Mouse (Mus musculus) heart, embryonic 16.5 days (tissue): ENCODE results near the gene Tenm3. TPM values are rescaled to one million over a fixed set of nuclear protein-coding genes. Genes with fewer than 3 reads are reported as not detected.

Experiments used
- ATAC-seq: fragments of 200-750 bp; cut with Nextera tagmentation; replicated peaks from 2 replicates; pipeline ENCODE4 v1.8.0; 2017; ENCODE audit warnings: moderate number of reproducible peaks; ENCODE audit not compliant: insufficient read depth, low FRiP score; ENCODE audit errors: extremely low read depth
- H3K27ac ChIP-seq: fragments of 300-500 bp; sonication (generic); 2 replicates; pipeline ENCODE4 v1.5.1; 2014; ENCODE audit warnings: mild to moderate bottlenecking, low read length, control low read depth, moderate library complexity
- H3K27me3 ChIP-seq: fragments of 300-500 bp; sonication (generic); 2 replicates; pipeline ENCODE4 v1.6.1; 2014; ENCODE audit warnings: low read length, mixed read lengths; ENCODE audit not compliant: control insufficient read depth, insufficient read depth
- H3K36me3 ChIP-seq: fragments of 300-500 bp; sonication (generic); 2 replicates; pipeline ENCODE4 v1.6.1; 2014; ENCODE audit not compliant: control insufficient read depth, insufficient read depth
- H3K4me1 ChIP-seq: fragments of 300-500 bp; sonication (generic); 2 replicates; pipeline ENCODE4 v1.6.1; 2014; ENCODE audit warnings: low read length, mixed read lengths; ENCODE audit not compliant: control insufficient read depth, insufficient read depth
- H3K4me2 ChIP-seq: fragments of 300-500 bp; sonication (generic); 2 replicates; pipeline ENCODE4 v1.6.1; 2014; ENCODE audit warnings: low read depth, mild to moderate bottlenecking, control low read depth, low read length
- H3K4me3 ChIP-seq: fragments of 300-500 bp; sonication (generic); 2 replicates; pipeline ENCODE4 v1.5.1; 2014; ENCODE audit warnings: mild to moderate bottlenecking, control low read depth, low read length
- H3K9ac ChIP-seq: fragments of 300-500 bp; sonication (generic); 2 replicates; pipeline ENCODE4 v1.6.1; 2014; ENCODE audit warnings: low read length, control low read depth
- H3K9me3 ChIP-seq: fragments of 300-500 bp; sonication (generic); replicated peaks from 2 replicates; pipeline ENCODE4 v1.6.1; 2016; ENCODE audit warnings: low read length; ENCODE audit not compliant: control insufficient read depth
- WGBS: fragments of 180-500 bp; shearing (Covaris S2); extraction: QIAGEN DNeasy Blood & Tissue Kit; methylation state at CpG from one replicate; pipeline ENCODE4 v1.1.7; 2014; 5-methylcytosine and 5-hydroxymethylcytosine counted together
- polyA plus RNA-seq: library from polyadenylated mRNA; unstranded; fragments of >200 nt; fragmentation: Nextera tagmentation; extraction: Ambion mirVana; gene quantifications from 2 replicates; pipeline ENCODE4 v1.2.1, GENCODE M21; 2015

Tenm3 gene
- polyA plus RNA-seq, 1 experiment from 2014 or later: 4.5 TPM

DNA sequence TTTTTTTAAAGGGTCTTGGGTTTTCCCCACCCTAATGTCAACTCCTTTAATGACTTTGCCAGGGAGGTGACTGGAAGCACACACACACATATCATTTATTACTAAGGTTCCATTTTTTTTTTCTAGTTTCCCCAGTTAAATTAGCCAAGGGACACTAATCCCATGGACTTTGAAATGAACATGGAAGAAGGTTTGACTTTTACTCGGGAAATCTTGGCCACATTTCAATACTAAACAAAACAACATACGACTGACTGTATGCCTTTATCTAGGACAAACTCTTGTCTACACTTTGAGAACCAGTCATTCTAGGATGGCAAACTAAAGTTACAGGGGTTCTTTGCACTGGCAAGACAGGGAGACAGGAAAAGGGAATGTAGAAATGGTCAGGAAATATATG lies 170.3 kb downstream of the Tenm3 start:
- WGBS: 75% methylated on average over 2 of the region's 2 CpGs
- Histone ChIP-seq H3K4me1 (no peaks in the 10 kb centered on the region; the same call in 1 of the 2 replicates), H3K4me2 (no peak overlapping the region), H3K9me3 (no peaks in the 10 kb centered on the region), H3K27ac (no peak overlapping the region), H3K9ac (no peak overlapping the region), H3K36me3 (no peaks in the 10 kb centered on the region), H3K4me3 (no peak overlapping the region), H3K27me3 (no peaks in the 10 kb centered on the region)
- ATAC-seq: no peak

DNA sequence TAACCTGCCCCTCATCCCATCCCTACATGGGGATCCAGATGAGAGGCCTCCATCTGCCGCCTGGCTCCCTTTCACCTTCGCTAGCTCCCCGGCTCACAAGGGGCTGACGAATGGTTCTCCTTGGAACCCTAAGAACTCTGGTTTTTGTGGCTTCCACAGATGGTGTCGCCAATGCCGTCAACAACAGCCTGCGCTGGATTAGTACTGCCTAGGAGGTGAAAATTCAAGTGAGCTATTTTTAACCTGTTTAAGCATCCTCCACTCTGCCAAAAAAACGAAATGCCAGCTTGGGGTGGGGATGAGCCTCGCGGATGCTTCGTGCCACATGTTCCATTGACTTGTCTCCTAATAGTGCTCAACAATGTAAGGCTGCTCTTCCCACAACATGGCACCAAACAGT lies 171.3 kb downstream of the Tenm3 start:
- H3K4me1 ChIP-seq: no peaks in the 10 kb centered on the region; the same call in 1 of the 2 replicates
- H3K27ac ChIP-seq: no peak overlapping the region
- WGBS: 79% methylated on average over 11 of the region's 11 CpGs
- ATAC-seq: no peak
- no peaks in the 10 kb centered on the region for H3K36me3 ChIP-seq
- H3K27me3 ChIP-seq: no peaks in the 10 kb centered on the region
- no peak overlapping the region for H3K4me3 ChIP-seq
- H3K4me2 ChIP-seq: no peak overlapping the region
- H3K9me3 ChIP-seq: no peaks in the 10 kb centered on the region
- H3K9ac ChIP-seq: no peak overlapping the region

DNA sequence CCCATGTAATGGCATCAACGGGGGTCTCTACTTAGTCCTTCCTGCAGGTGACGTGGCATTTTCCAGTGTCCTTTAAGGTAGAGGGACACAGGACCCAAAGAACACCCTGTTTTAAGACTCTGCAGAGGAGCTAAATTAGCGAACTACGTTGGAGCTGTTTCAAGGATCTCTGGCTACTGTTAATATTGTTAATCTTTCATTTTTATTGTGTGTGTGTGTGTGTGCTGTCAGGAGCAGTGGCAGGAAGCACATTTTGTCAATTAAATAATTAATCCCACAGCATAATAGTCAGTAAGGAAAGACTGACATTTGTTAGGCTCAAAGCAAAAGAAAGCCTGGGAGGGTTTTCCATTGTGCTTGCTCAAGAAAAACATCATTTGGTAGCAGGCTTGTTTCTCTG lies 172.4 kb downstream of the Tenm3 start:
- no peak overlapping the region for H3K9ac ChIP-seq
- no peak overlapping the region for H3K27ac ChIP-seq
- no peaks in the 10 kb centered on the region for H3K27me3 ChIP-seq
- ATAC-seq: no peak
- no peaks in the 10 kb centered on the region; the same call in 1 of the 2 replicates for H3K4me1 ChIP-seq
- no peaks in the 10 kb centered on the region for H3K9me3 ChIP-seq
- 65% methylated on average over 4 of the region's 4 CpGs for WGBS
- no peak overlapping the region for H3K4me2 ChIP-seq
- H3K4me3 ChIP-seq: no peak overlapping the region
- H3K36me3 ChIP-seq: no peaks in the 10 kb centered on the region

DNA sequence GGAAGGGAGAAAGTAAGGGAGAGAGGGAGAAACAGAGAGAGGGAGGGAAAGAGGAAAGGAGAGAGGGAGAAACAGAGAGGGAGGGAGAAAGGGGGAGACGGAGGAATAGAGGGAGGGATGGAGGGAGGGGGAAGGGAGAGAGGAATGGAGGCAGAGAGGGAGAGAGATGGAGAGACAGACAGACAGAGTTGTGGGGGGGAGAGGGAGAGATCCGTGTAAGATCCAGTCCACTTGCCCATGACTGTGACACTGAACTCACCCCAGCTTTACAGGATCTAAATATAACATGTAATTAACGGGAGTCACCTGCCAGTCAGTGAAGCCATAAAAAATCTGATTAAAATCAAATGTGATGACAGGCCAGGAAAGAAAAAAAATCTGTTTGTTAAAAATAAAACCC lies 172.9 kb downstream of the Tenm3 start:
- Histone ChIP-seq H3K36me3 (no peaks in the 10 kb centered on the region), H3K4me2 (no peak overlapping the region), H3K4me3 (no peak overlapping the region), H3K9me3 (no peaks in the 10 kb centered on the region), H3K27ac (no peak overlapping the region), H3K4me1 (no peaks in the 10 kb centered on the region; the same call in 1 of the 2 replicates), H3K27me3 (no peaks in the 10 kb centered on the region), H3K9ac (no peak overlapping the region)
- no peak for ATAC-seq
- 31% methylated on average over 3 of the region's 3 CpGs for WGBS

DNA sequence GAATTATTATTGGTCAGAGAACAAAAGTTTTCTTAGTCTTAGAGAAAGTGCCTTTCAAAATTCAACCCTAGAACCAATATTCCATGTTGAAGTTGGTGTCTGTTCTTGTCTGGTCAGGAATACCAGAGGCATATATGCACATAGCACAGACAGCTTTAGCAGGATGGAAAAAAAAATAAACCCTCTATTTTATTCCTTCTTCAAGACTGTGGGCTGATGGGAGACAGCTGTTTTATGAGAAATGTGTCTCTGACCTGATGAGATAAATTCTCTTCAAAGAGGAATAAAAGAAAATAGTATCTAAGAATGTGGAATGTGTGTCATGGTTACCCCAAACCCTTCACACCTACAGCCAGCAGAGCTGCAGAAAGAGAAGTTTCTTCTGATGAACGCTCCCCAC lies 173.4 kb downstream of the Tenm3 start:
- WGBS: 48% methylated on average over 1 of the region's 1 CpGs
- Histone ChIP-seq H3K36me3 (no peaks in the 10 kb centered on the region), H3K4me3 (no peak overlapping the region), H3K4me1 (no peaks in the 10 kb centered on the region; the same call in 1 of the 2 replicates), H3K9me3 (no peaks in the 10 kb centered on the region), H3K27me3 (no peaks in the 10 kb centered on the region), H3K9ac (no peak overlapping the region), H3K27ac (no peak overlapping the region), H3K4me2 (no peak overlapping the region)
- ATAC-seq: no peak

DNA sequence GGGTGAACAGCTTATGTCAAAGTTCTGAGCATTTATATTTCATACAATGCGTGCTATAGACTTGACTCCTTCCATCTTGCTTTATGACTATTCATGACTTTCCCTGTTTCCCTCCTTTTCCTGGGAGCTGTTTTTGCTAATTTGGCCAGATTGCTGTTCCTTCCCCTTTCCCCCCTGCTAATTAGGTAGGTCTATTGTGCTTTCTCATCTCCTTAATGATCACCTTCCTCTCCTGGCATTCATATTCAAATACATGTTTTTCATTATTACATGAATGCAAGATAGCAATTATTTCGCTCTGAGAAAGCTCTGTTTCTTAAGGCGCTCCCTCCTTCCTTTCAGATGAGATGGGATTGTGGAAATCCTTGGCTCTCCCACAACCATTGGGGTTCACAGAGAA lies 178.6 kb downstream of the Tenm3 start:
- Histone ChIP-seq H3K4me3 (no peak overlapping the region), H3K27me3 (no peaks in the 10 kb centered on the region), H3K4me2 (no peak overlapping the region), H3K9ac (no peak overlapping the region), H3K36me3 (no peaks in the 10 kb centered on the region), H3K4me1 (no peaks in the 10 kb centered on the region), H3K27ac (no peak overlapping the region), H3K9me3 (no peaks in the 10 kb centered on the region)
- 96% methylated on average over 3 of the region's 3 CpGs for WGBS
- no peak for ATAC-seq

DNA sequence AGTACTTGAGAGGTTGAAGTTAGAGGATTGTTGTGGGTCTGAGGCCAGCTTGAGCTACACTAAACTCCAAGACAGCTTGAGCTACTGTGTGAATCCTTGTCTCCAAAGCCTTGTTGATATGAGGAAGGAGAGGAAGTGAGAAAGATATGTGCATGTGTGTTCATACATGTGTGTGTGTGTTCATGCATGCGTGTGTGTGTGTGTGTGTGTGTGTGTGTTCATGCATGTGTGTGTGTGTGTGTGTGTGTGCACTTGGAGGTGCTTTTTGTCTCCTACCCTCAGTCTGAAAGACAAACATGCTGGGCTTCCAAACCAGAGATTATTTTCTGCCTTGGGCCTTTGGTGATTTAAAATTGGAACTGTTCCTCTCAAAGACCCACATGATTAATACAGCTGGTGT lies 184.5 kb downstream of the Tenm3 start:
- Histone ChIP-seq H3K27ac (no peak overlapping the region), H3K4me3 (no peak overlapping the region), H3K36me3 (no peaks in the 10 kb centered on the region), H3K9ac (no peak overlapping the region), H3K27me3 (no peaks in the 10 kb centered on the region), H3K9me3 (no peaks in the 10 kb centered on the region), H3K4me1 (no peaks in the 10 kb centered on the region), H3K4me2 (no peak overlapping the region)
- 63% methylated on average over 1 of the region's 1 CpGs for WGBS
- ATAC-seq: no peak

DNA sequence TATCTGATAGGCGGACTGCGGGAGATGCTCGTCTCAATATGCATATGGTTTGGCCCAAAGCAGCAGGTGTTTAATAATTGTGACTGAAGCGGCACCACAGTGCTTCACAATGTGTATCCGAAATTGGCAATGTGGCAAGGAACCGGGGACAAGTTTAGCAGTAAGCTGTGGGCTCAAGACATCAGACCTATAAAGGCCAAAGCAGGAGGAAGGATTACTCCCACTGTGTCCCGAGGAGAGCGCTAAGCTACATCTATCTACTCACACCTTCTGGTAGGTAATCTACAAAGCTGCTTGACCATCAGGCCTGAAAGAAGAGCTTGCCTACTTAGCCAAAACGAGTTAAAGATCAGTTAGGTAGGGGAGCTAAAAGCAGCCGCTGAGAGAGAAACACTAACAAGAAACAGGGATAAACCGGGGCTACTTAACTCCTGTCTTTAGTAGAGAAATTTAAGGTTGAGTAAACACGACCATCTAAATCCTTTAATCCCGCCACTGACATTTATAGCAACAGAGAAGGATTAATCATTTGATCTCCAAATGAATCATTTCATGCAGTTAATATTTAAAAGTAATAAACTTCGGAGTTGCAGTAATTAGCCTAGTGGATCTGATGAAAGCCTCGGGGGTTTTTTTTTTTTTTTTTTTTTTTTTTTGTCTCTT lies 188.2 kb downstream of the Tenm3 start:
- Histone ChIP-seq H3K9me3 (no peaks in the 10 kb centered on the region), H3K4me1 (no peaks in the 10 kb centered on the region), H3K4me3 (no peak overlapping the region), H3K27me3 (no peaks in the 10 kb centered on the region), H3K27ac (no peak overlapping the region), H3K36me3 (no peaks in the 10 kb centered on the region), H3K4me2 (no peak overlapping the region), H3K9ac (no peak overlapping the region)
- no peak for ATAC-seq
- WGBS: 62% methylated on average over 15 of the region's 15 CpGs

DNA sequence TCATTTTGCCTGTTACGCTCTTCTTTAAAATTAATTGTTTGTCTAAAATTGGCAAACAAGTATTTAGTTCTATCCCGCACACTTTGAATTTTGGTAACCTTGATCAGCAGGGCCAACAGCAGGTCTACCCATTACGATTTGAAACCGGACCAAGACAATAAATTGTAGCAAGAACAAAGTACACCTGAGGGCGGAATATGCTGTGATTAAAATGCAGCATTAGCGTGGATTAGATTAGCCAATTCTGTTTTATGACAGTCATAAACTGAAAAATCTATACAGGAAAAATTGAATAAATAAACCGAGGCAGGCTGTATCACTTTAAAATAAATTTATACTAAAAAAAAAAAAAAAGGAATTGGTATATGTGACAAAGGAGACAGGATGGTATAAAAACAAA lies 193.9 kb downstream of the Tenm3 start:
- ATAC-seq: no peak
- 89% methylated on average over 7 of the region's 7 CpGs for WGBS

More for the DNA sequence above, 193.9 kb downstream of the Tenm3 start:
- Histone ChIP-seq H3K4me3 (no peak overlapping the region), H3K27ac (no peak overlapping the region), H3K27me3 (no peaks in the 10 kb centered on the region), H3K4me1 (no peaks in the 10 kb centered on the region), H3K4me2 (no peak overlapping the region), H3K9me3 (no peaks in the 10 kb centered on the region), H3K9ac (no peak overlapping the region), H3K36me3 (no peaks in the 10 kb centered on the region)
